Mouse (Mus musculus): ENCODE measurements at regions not wholly inside any gene's neighbourhood (a gene's known extent, or its start where the extent isn't known, plus 50 kb on each side); places are given as distances from the start of the nearest gene placed in this dataset.

DNA sequence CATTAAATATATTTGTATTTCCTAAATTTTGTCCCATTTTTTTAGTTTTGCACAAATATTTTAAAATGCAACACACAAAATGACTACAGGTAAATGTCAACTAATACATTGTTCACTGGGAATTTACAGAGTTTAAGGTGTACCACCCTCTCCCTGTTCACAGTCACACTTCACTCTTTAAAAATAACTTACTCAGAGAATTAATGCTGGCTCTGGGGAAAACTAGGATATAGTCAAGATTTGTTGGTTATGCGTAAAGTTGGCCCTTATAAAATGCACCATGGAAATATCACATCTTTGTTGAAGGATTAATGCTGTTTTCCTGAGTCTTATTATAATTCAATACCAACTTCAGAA lies 378.1 kb upstream of the Nrsn1 start:
- no peak for TF ChIP-seq POLR2A (IDR thresholded peaks at IDR 0.05; ENCODE audit: insufficient read length, low read depth)
- TF ChIP-seq MAX (IDR thresholded peaks at IDR 0.05; ENCODE audit: low read depth) = no peak
- no peak for TF ChIP-seq USF1 (IDR thresholded peaks at IDR 0.05; ENCODE audit: low read depth)
- no peak for TF ChIP-seq MYOD1 (IDR thresholded peaks at IDR 0.05; ENCODE audit: control insufficient read depth in 1 of 3, insufficient read length in 2 of 3, low read depth in 2 of 3)
- no peak for TF ChIP-seq TCF12 (IDR thresholded peaks at IDR 0.05; ENCODE audit: insufficient read depth, poor library complexity, severe bottlenecking)
- TF ChIP-seq MYOG (IDR thresholded peaks at IDR 0.05; ENCODE audit: control insufficient read depth in 1 of 3, insufficient read depth in 1 of 3, insufficient read length in 2 of 3, low read depth in 2 of 3) = no peak
- TF ChIP-seq E2F4 (IDR thresholded peaks at IDR 0.05; ENCODE audit: insufficient read depth) = no peak
- TF ChIP-seq POLR2AphosphoS2 (IDR thresholded peaks at IDR 0.05; ENCODE audit: insufficient read length, low read depth) = no peak
- no peak for TF ChIP-seq TCF3 (IDR thresholded peaks at IDR 0.05; ENCODE audit: insufficient read length, low read depth)
- no peak for TF ChIP-seq CEBPB (IDR thresholded peaks at IDR 0.05; ENCODE audit: insufficient read depth, poor library complexity, severe bottlenecking)
- no peak for TF ChIP-seq REST (IDR thresholded peaks at IDR 0.05; ENCODE audit: insufficient read depth, insufficient read length)

All from myocyte (in vitro differentiated cells).